Mouse (Mus musculus) testis, adult 2 months (tissue): ENCODE data around the gene Hsd17b6.

Experiments used
- CTCF ChIP-seq: fragments of 200-500 bp; IDR thresholded peaks from 2 replicates; pipeline ENCODE4 v1.5.1; 2012; ENCODE audit warnings: low read depth, mild to moderate bottlenecking, inconsistent platforms, low read length, moderate library complexity; ENCODE audit not compliant: control insufficient read depth, insufficient read depth, insufficient replicate concordance
- POLR2A ChIP-seq: fragments of 200-500 bp; IDR thresholded peaks from 2 replicates; pipeline ENCODE4 v1.6.1; 2012; ENCODE audit warnings: low read depth, mild to moderate bottlenecking, inconsistent platforms, low read length, moderate library complexity; ENCODE audit not compliant: control insufficient read depth

DNA sequence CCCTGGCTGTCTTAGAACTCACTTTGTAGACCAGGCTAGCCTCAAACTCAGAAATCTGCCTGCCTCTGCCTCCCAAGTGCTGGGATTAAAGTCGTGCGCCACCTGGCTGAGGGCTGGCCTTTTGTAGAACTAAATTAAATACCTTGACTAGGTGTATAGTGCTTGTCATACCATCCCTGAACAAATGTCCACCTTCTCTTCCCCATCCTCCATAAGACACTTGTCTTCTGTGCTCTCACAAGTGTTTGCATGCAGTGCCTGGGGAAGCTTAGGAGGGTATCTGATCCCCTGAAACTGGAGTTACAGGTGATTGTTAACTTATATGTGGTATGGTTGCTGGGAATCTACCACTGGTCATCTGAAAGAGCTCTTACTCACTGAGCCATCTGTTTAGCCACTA lies 42.9 kb upstream of the Hsd17b6 start:
- TF ChIP-seq POLR2A = no peak
- no peak for TF ChIP-seq CTCF
